Mouse (Mus musculus) midbrain, embryonic 11.5 days (tissue): ENCODE results near the gene E130114P18Rik. TPM values are rescaled to one million over a fixed set of nuclear protein-coding genes. Genes with fewer than 3 reads are reported as not detected.

Experiments
- ATAC-seq: fragments of 200-750 bp; cut with Nextera tagmentation; 2 replicates; pipeline ENCODE4 v1.8.0; 2017; ENCODE audit warnings: moderate TSS enrichment, moderate library complexity; ENCODE audit not compliant: low FRiP score
- DNase-seq: peaks from one replicate; pipeline ENCODE4 v3.0.0; 2015; ENCODE audit warnings: low spot score; ENCODE audit errors: missing footprints
- H3K27ac ChIP-seq: fragments of 300-500 bp; sonication (generic); 2 replicates; pipeline ENCODE4 v1.5.1; 2014; ENCODE audit warnings: low read depth, low read length
- H3K27me3 ChIP-seq: fragments of 300-500 bp; sonication (generic); 2 replicates; pipeline ENCODE4 v1.6.1; 2014; ENCODE audit warnings: mild to moderate bottlenecking, low read length, moderate library complexity, mixed read lengths; ENCODE audit not compliant: control insufficient read depth, insufficient read depth
- H3K36me3 ChIP-seq: fragments of 300-500 bp; sonication (generic); 2 replicates; pipeline ENCODE4 v1.6.1; 2014; ENCODE audit warnings: mild to moderate bottlenecking, low read length, moderate library complexity, mixed read lengths; ENCODE audit not compliant: control insufficient read depth, insufficient read depth
- H3K4me1 ChIP-seq: fragments of 300-500 bp; sonication (generic); 2 replicates; pipeline ENCODE4 v1.6.1; 2014; ENCODE audit warnings: low read length; ENCODE audit not compliant: control insufficient read depth, insufficient read depth
- H3K4me2 ChIP-seq: fragments of 300-500 bp; sonication (generic); 2 replicates; pipeline ENCODE4 v1.6.1; 2014; ENCODE audit warnings: mild to moderate bottlenecking, moderate library complexity
- H3K4me3 ChIP-seq: fragments of 300-500 bp; sonication (generic); 2 replicates; pipeline ENCODE4 v1.5.1; 2014; ENCODE audit warnings: low read depth, low read length
- H3K9ac ChIP-seq: fragments of 300-500 bp; sonication (generic); 2 replicates; pipeline ENCODE4 v1.6.1; 2014; ENCODE audit warnings: low read length
- H3K9me3 ChIP-seq: fragments of 300-500 bp; sonication (generic); 2 replicates; pipeline ENCODE4 v1.6.1; 2016; ENCODE audit warnings: low read length; ENCODE audit not compliant: control insufficient read depth
- WGBS: fragments of 180-500 bp; shearing (Covaris S2); extraction: QIAGEN DNeasy Blood & Tissue Kit; methylation state at CpG from one replicate; pipeline ENCODE4 v1.1.7; 2014; 5-methylcytosine and 5-hydroxymethylcytosine counted together
- polyA plus RNA-seq: library from polyadenylated mRNA; unstranded; fragments of >200 nt; fragmentation: Nextera tagmentation; extraction: Ambion mirVana; gene quantifications from 2 replicates; pipeline ENCODE4 v1.2.1, GENCODE M21; 2014

Gene E130114P18Rik
- polyA plus RNA-seq, 1 experiment from 2014 or later, result 7.7 TPM

DNA sequence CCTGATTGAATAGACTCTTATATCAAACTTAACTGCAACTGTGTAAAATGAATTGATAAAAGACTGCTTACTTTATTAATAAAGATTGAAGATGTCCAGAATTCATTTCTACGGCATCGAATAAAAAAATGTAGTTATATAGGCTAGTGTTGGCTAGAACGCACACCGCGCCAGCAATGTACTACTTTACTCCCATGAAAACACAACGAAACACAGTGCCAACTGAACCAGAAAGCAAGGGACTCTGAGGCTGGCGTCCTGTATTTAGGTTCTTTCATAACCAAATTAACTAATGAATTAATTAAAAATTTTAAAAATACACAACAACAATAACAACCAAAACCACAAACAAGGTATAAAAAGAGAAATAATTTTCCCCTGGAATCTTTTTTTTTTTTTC is 197.0 kb downstream of the E130114P18Rik start:
- H3K4me2 ChIP-seq, result no peak overlapping the region

DNA sequence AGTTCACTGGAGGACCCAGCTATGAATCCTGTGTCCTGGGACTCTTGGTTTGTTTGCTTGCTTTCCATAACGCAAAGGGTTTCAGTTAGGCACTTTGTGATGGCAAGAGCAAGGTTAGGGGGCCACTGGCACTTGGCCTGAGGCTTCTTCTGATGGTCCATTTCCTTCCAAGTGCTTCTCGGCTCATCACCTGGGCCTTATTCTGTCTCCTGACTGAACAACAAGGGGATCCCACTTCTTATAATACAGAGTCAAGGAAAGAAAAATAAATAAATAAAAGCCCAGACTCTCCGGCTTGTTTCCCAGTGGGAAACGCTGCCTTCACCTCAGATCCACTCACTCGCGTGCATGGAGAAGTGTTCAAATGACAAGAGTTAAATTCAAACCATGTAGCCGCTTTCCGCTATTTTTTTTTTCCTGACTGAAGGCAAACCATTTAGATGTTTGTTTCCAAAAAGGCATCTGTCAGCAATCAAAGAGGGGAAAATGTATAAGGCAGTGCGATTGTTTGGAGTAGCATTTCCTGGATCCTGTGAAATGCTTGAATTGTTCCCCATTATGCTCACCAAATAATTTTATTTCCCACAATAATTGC is 199.2 kb downstream of the E130114P18Rik start:
- Histone ChIP-seq H3K4me1 (no peaks in the 10 kb centered on the region), H3K27ac (no peak overlapping the region), H3K9ac (no peak overlapping the region), H3K9me3 (no peaks in the 10 kb centered on the region), H3K4me2 (no peak overlapping the region), H3K27me3 (no peaks in the 10 kb centered on the region), H3K36me3 (no peaks in the 10 kb centered on the region), H3K4me3 (no peak overlapping the region)
- DNase-seq (no peak), ATAC-seq (no peak)
- WGBS, result 83% methylated on average over 9 of the region's 9 CpGs

More for the DNA sequence above, 197.0 kb downstream of the E130114P18Rik start:
- Histone ChIP-seq H3K9ac (no peak overlapping the region), H3K36me3 (no peaks in the 10 kb centered on the region), H3K4me1 (peaks cover 4% of the 10 kb centered on the region; the same call in 1 of the 2 replicates), H3K27ac (no peak overlapping the region), H3K27me3 (no peaks in the 10 kb centered on the region), H3K4me3 (no peak overlapping the region), H3K9me3 (no peaks in the 10 kb centered on the region)
- no peak for DNase-seq
- 78% methylated on average over 7 of the region's 7 CpGs for WGBS
- ATAC-seq, result no peak

- no peaks in the 10 kb centered on the region for H3K36me3 ChIP-seq
- H3K4me3 ChIP-seq, result no peak overlapping the region
- no peak overlapping the region for H3K27ac ChIP-seq
- no peaks in the 10 kb centered on the region for H3K9me3 ChIP-seq
- H3K27me3 ChIP-seq, result no peaks in the 10 kb centered on the region
- DNase-seq (no peak), ATAC-seq (no peak)
- H3K4me2 ChIP-seq, result no peak overlapping the region
- H3K4me1 ChIP-seq, result no peaks in the 10 kb centered on the region
- whole genome bisulfite sequencing, result 83% methylated on average over 5 of the region's 5 CpGs
- no peak overlapping the region for H3K9ac ChIP-seq
These were observed 200.4 kb downstream of the E130114P18Rik start for GRCm38 (mm10) chr4:97577431-97577830.

DNA sequence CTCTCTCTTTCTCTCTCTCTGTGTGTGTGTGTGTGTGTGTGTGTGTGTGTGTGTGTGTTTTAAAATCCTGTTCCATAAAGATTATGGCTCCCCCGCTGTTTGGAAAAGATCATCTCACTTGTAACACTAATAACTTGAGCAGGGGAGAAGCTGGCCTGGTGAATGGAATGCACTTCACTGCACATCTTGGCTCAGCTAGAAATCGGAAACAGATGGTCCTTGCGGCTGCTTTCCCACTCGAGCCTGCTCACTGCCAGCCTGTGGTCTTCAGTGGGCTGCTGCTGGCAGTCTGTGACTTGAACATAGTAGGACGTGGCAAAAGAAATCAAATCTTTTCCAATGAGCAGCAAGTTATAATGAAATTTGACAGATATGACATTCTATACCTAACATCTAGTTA is 202.4 kb downstream of the E130114P18Rik start:
- ATAC-seq (no peak), DNase-seq (no peak)
- H3K36me3 ChIP-seq, result no peaks in the 10 kb centered on the region
- H3K4me1 ChIP-seq, result no peaks in the 10 kb centered on the region
- no peaks in the 10 kb centered on the region for H3K9me3 ChIP-seq
- no peak overlapping the region for H3K4me2 ChIP-seq
- 49% methylated on average over 5 of the region's 5 CpGs for WGBS
- H3K9ac ChIP-seq, result no peak overlapping the region
- no peak overlapping the region for H3K4me3 ChIP-seq
- H3K27ac ChIP-seq, result no peak overlapping the region
- H3K27me3 ChIP-seq, result no peaks in the 10 kb centered on the region

- Histone ChIP-seq H3K9me3 (no peaks in the 10 kb centered on the region), H3K27me3 (no peaks in the 10 kb centered on the region), H3K36me3 (no peaks in the 10 kb centered on the region), H3K27ac (no peak overlapping the region), H3K4me3 (no peak overlapping the region), H3K4me1 (no peaks in the 10 kb centered on the region), H3K4me2 (no peak overlapping the region), H3K9ac (no peak overlapping the region)
- no peak for DNase-seq
- 83% methylated on average over 3 of the region's 3 CpGs for WGBS
- ATAC-seq, result no peak
These were observed 208.6 kb downstream of the E130114P18Rik start for GRCm38 (mm10) chr4:97569320-97569719.

DNA sequence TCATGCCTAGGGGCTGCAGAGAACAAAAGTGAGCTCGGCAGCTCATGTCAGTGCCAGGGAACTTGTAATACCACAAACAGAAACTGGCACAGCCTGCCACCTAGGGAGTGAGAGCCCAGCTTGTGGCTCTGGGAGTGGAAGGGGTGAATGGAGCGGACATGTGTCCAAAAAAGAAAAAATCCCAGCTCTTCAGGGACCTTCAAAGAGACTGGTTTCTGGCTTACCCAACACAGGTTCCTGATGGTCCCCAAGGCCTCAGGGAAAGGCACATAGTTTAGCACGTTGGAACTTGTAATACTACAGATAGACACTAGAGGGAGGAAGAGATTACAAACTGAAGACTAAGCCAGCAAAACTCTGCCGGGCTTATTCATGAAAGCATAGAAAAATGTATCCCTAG is 213.2 kb downstream of the E130114P18Rik start:
- H3K9me3 ChIP-seq, result no peaks in the 10 kb centered on the region
- H3K4me3 ChIP-seq, result no peak overlapping the region
- no peak overlapping the region for H3K27ac ChIP-seq
- no peaks in the 10 kb centered on the region for H3K4me1 ChIP-seq
- no peaks in the 10 kb centered on the region for H3K27me3 ChIP-seq
- H3K4me2 ChIP-seq, result no peak overlapping the region
- ATAC-seq (peak; percentile 44; the same call in 1 of the 2 replicates), DNase-seq (peak; percentile 90)
- H3K9ac ChIP-seq, result no peak overlapping the region
- no peaks in the 10 kb centered on the region for H3K36me3 ChIP-seq
- WGBS, result 38% methylated on average over 4 of the region's 4 CpGs

DNA sequence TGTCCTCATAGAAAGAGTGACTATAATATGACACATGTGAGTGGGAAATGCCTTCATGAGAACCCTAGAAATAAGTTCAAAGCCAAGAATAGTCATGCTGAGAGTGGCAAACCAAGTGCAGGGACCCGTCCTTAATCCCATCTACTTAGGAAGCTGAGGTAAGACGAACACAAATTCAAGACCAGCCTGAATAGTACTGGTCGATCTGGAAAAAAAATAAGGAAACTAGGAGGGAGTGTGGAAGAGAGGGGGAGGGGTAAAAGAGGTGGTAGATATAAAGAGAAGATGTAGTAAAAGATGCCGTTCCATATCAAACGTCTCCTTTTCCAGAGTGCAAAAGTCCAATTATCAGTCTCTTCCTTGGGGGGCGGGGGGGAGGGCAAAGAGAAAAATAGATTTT is 213.7 kb downstream of the E130114P18Rik start:
- no peak overlapping the region for H3K4me3 ChIP-seq
- H3K4me2 ChIP-seq, result no peak overlapping the region
- H3K4me1 ChIP-seq, result no peaks in the 10 kb centered on the region
- DNase-seq (no peak), ATAC-seq (no peak)
- no peaks in the 10 kb centered on the region for H3K36me3 ChIP-seq
- H3K9me3 ChIP-seq, result no peaks in the 10 kb centered on the region
- no peak overlapping the region for H3K27ac ChIP-seq
- no peaks in the 10 kb centered on the region for H3K27me3 ChIP-seq
- no peak overlapping the region for H3K9ac ChIP-seq
- 86% methylated on average over 6 of the region's 6 CpGs for WGBS

GRCm38 (mm10) chr4:97557585-97557984 is 220.3 kb downstream of the E130114P18Rik start:
- Histone ChIP-seq H3K4me1 (no peaks in the 10 kb centered on the region), H3K36me3 (no peaks in the 10 kb centered on the region), H3K4me3 (no peak overlapping the region), H3K27me3 (no peaks in the 10 kb centered on the region), H3K9ac (no peak overlapping the region), H3K27ac (no peak overlapping the region), H3K9me3 (no peaks in the 10 kb centered on the region), H3K4me2 (no peak overlapping the region)
- DNase-seq, result no peak
- ATAC-seq, result no peak
- 77% methylated on average over 2 of the region's 2 CpGs for WGBS

GRCm38 (mm10) chr4:97544016-97544415 is 233.9 kb downstream of the E130114P18Rik start:
- Histone ChIP-seq H3K4me2 (no peak overlapping the region), H3K36me3 (no peaks in the 10 kb centered on the region), H3K27me3 (no peaks in the 10 kb centered on the region), H3K4me3 (no peak overlapping the region), H3K4me1 (no peaks in the 10 kb centered on the region), H3K27ac (no peak overlapping the region), H3K9me3 (no peaks in the 10 kb centered on the region), H3K9ac (no peak overlapping the region)
- 66% methylated on average over 5 of the region's 5 CpGs for WGBS
- DNase-seq (no peak), ATAC-seq (no peak)
